Mouse (Mus musculus): ENCODE results near the gene Sv2b.

GRCm38 (mm10) chr7:75102536-75103332, 206.3 kb downstream of the Sv2b start:
- TF ChIP-seq CTCF (IDR thresholded peaks at IDR 0.05; ENCODE audit: low read depth, low read length) (no peak), POLR2A (IDR thresholded peaks at IDR 0.05; ENCODE audit: insufficient read depth, low read length) (no peak)

Measured in ES-Bruce4 (cell line).